Mouse (Mus musculus): ENCODE measurements at regions not wholly inside any gene's neighbourhood (a gene's known extent, or its start where the extent isn't known, plus 50 kb on each side); places are given as distances from the start of the nearest gene placed in this dataset.

DNA sequence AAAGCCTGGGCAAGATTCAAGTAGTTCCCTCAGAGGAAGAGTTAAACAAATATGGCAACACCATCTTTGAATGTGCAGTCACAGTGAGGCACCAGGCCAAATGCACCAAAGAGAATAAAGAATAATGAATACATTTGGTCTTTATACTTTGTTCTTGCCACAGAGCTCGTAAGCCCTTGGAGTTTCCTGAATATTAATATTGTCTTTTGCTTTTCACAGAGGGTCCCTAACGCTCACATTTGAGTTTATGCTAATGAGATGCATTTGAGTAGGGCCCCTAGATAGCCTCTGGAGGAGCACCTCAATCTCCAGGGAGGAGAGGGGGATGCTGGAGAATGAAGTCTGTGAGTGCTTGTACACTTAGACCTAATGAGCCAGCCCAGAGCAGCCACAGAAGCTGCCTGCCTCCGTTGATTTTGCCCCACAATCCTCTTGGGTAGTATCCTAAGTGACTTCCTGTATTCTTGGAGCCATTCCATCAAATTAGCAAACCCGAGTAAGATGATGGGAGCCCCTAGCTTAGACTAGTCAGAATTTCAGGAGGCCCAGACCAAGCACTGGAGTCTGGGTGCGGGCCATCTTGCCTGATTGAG, 161.3 kb downstream of the Abcc12 start:
- TF ChIP-seq POLR2A (IDR thresholded peaks at IDR 0.05; ENCODE audit: borderline replicate concordance, control insufficient read depth, low read depth, low read length) (no peak), CTCF (IDR thresholded peaks at IDR 0.05; ENCODE audit: control insufficient read depth, insufficient read depth, low read length) (no peak)

All from bone marrow, adult 2 months (tissue).